In genomic region chr12:32486729-32487128, GRCm38 (mm10) we compare ENCODE assay signal across 13 mouse cellular contexts.
A peak's percentile ranks its signal among the peaks of the same experiment; 100 is the strongest.
DNase-seq lines count a peak whose midpoint lies in the region; ATAC-seq and TF ChIP-seq lines count a peak whose summit lies in the region.
"Had no signal": no experiment of that assay in that cellular context is flagged by ENCODE, and none has a peak within 500 bp of the region (broad histone marks: within the 10 kb centered on the region; RNA-seq: fewer than 3 reads in every experiment).

No protein-coding gene starts in this region.

- 0 out of 2 replicates have a peak, but pooled peaks cover 7% of the 10 kb centered on the region for H3K4me1 ChIP-seq in heart, embryonic 12.5 days (replicated peaks)
- H3K4me1 ChIP-seq in liver, embryonic 11.5 days (replicated peaks; ENCODE audit: control insufficient read depth, insufficient read depth, low read length) = no peaks in the 10 kb centered on the region
- H3K4me1 ChIP-seq in megakaryocyte, embryonic 14.5 days = peaks cover 63% of the 10 kb centered on the region
- no peaks in the 10 kb centered on the region for H3K4me1 ChIP-seq in cerebellum, adult 2 months (ENCODE audit: control insufficient read depth, insufficient read depth, low read length)
- H3K4me1 ChIP-seq: embryonic facial prominence, embryonic 12.5 days; forebrain, embryonic 10.5 days; liver, embryonic 12.5 days had no signal

- DNase-seq in heart, postnatal 10 days = no peak
- DNase-seq in liver = peak; percentile 12
- no peak for DNase-seq in liver, embryonic 11.5 days (ENCODE audit: low spot score)
- peak; percentile 34 for DNase-seq in thymus, postnatal 4 days
- DNase-seq in cerebellum, adult 2 months = no peak
- DNase-seq: cerebellum, adult 9-11 months; right cerebral cortex, postnatal 25 days had no signal

- H3K36me3 ChIP-seq in heart, embryonic 12.5 days = no peaks in the 10 kb centered on the region
- H3K36me3 ChIP-seq in liver, embryonic 11.5 days (ENCODE audit: control insufficient read depth, insufficient read depth, low read length) = no peaks in the 10 kb centered on the region
- no peaks in the 10 kb centered on the region for H3K36me3 ChIP-seq in megakaryocyte, embryonic 14.5 days (replicated peaks; ENCODE audit: low read length)
- H3K36me3 ChIP-seq: embryonic facial prominence, embryonic 12.5 days; forebrain, embryonic 10.5 days; liver, embryonic 12.5 days had no signal

- H3K4me2 ChIP-seq in heart, embryonic 12.5 days = no peak overlapping the region
- no peak overlapping the region for H3K4me2 ChIP-seq in liver, embryonic 11.5 days
- H3K4me2 ChIP-seq: embryonic facial prominence, embryonic 12.5 days; liver, embryonic 12.5 days had no signal

- H3K27ac ChIP-seq in heart, embryonic 12.5 days (ENCODE audit: poor library complexity, severe bottlenecking) = peak overlapping the region; percentile 52
- H3K27ac ChIP-seq in liver, embryonic 11.5 days (ENCODE audit: low read depth, low read length) = no peak overlapping the region
- H3K27ac ChIP-seq in cerebellum, adult 2 months (ENCODE audit: insufficient read depth, low read length) = no peak overlapping the region
- H3K27ac ChIP-seq: embryonic facial prominence, embryonic 12.5 days; forebrain, embryonic 10.5 days; liver, embryonic 12.5 days had no signal

- 26% methylated on average over 2 of the region's 2 CpGs for WGBS in heart, embryonic 12.5 days
- 24% methylated on average over 2 of the region's 2 CpGs for WGBS in liver, embryonic 11.5 days
- 56% methylated on average over 2 of the region's 2 CpGs for WGBS in cerebellum, adult 2 months

- no peak overlapping the region for H3K4me3 ChIP-seq in heart, embryonic 12.5 days
- no peak overlapping the region for H3K4me3 ChIP-seq in liver, embryonic 11.5 days (ENCODE audit: low read depth, low read length)
- peak overlapping the region; percentile 85 for H3K4me3 ChIP-seq in megakaryocyte, embryonic 14.5 days (replicated peaks)
- H3K4me3 ChIP-seq in cerebellum, adult 2 months (replicated peaks; ENCODE audit: insufficient read depth, low read depth, low read length) = no peak overlapping the region
- H3K4me3 ChIP-seq: embryonic facial prominence, embryonic 12.5 days; forebrain, embryonic 10.5 days; liver, embryonic 12.5 days had no signal

- TF ChIP-seq CTCF in cerebellum, adult 2 months (IDR thresholded peaks at IDR 0.05; ENCODE audit: borderline replicate concordance, insufficient read depth, low read depth, low read length) = no peak

- intact Hi-C loops in heart, postnatal 10 days (cut with DNase I) = no loop called here

- ATAC-seq in heart, embryonic 12.5 days (ENCODE audit: insufficient number of reproducible peaks, low FRiP score) = peak; percentile 72
- ATAC-seq in liver, embryonic 11.5 days (replicated peaks; ENCODE audit: low FRiP score) = no peak
- ATAC-seq in activated CD4-positive, CD25-positive, alpha-beta regulatory T cell, adult 4 months = no peak
- ATAC-seq: liver, embryonic 12.5 days had no signal

- no peak overlapping the region for H3K9ac ChIP-seq in heart, embryonic 12.5 days
- H3K9ac ChIP-seq in liver, embryonic 11.5 days (ENCODE audit: low read depth, low read length) = no peak overlapping the region
- H3K9ac ChIP-seq: embryonic facial prominence, embryonic 12.5 days; liver, embryonic 12.5 days had no signal

- H3K27me3 ChIP-seq in heart, embryonic 12.5 days (replicated peaks) = no peaks in the 10 kb centered on the region
- H3K27me3 ChIP-seq in liver, embryonic 11.5 days (replicated peaks; ENCODE audit: control insufficient read depth, insufficient read depth, low read length) = no peaks in the 10 kb centered on the region
- H3K27me3 ChIP-seq in megakaryocyte, embryonic 14.5 days (replicated peaks) = no peaks in the 10 kb centered on the region
- no peaks in the 10 kb centered on the region for H3K27me3 ChIP-seq in cerebellum, adult 2 months (ENCODE audit: control insufficient read depth, insufficient read depth, low read length)
- H3K27me3 ChIP-seq: embryonic facial prominence, embryonic 12.5 days; liver, embryonic 12.5 days had no signal

- TF ChIP-seq POLR2A in cerebellum, adult 2 months (IDR thresholded peaks at IDR 0.05; ENCODE audit: borderline replicate concordance, insufficient read depth, low read length) = no peak

- no peaks in the 10 kb centered on the region for H3K9me3 ChIP-seq in heart, embryonic 12.5 days (replicated peaks)
- no peaks in the 10 kb centered on the region for H3K9me3 ChIP-seq in liver, embryonic 11.5 days (ENCODE audit: control insufficient read depth, low read length)
- H3K9me3 ChIP-seq in megakaryocyte, embryonic 14.5 days = no peaks in the 10 kb centered on the region
- H3K9me3 ChIP-seq: embryonic facial prominence, embryonic 12.5 days; forebrain, embryonic 10.5 days; liver, embryonic 12.5 days had no signal

Comparison
In these comparisons a context has a peak if more than half of its experiments do, and no peak if none do; other contexts are left out.
1. DNase-seq: peak in liver (single experiment) and thymus, postnatal 4 days (single experiment); none in heart, postnatal 10 days (0 of 2), liver, embryonic 11.5 days (single experiment) and cerebellum, adult 2 months (0 of 2).